Mouse (Mus musculus): ENCODE measurements around the gene Mapk10.
"Not testable (repeated sequence)": the region's sequence is repeated elsewhere in the genome, so short reads cannot be mapped to it uniquely, and the experiment has no call there.

Gene Mapk10

DNA sequence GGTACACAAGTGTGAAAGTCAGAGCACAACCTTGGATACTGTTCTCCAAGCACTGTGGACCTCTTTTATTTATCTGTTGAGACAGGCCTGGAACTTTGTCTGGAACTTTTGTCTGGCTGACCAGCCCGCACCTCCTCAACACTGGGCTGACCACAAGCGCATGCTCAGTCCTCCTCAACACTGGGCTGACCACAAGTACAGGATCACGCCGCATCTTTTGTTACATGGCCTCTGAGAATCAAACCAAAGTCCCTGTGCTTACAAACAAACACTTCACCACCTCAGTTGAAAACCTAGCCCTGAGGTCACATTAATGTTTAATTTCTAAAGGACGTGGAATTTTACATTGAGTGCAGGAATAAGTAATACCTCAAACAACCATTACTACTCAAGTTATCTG lies 246.7 kb downstream of the Mapk10 start:
- CTCF ChIA-PET = no interaction called here

DNA sequence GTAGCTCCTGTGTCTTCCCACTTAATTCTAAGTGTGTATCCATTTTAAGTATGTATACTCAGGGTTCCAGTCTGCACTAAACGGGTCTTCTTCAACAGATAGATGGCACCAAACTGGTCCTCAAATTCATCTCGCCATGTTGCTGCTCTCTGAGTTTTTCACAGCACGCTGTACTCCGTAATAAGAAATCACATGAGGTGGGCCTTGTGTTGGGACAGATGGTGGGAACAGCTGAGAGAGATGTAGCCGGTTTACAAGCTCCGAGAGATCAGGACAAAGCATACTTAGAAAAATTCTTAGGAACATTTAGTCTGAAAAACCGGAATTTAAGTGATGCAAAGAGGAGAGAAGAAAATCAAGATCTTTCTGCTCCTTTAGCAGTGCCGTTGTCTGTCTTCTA lies 257.7 kb downstream of the Mapk10 start:
- CTCF ChIA-PET = no interaction called here

DNA sequence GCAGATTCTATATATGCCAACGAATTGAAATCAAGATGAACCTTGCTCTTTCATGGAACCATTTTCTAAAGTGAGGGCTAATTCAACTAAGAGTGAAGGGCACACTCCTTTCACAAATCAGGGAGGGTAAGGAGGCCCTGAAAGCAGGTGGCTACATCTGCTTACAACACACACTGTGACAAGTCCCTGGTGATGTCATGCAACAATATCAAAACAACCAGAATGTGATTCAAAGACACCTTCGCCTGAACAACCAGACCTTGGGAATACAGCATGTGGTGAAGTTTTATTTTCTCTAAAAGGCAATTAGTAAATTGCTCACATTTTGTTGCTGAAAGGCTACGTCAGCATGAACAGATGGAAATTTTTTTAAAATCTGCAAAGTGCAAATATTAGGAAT lies 258.2 kb downstream of the Mapk10 start:
- CTCF ChIA-PET = no interaction called here

DNA sequence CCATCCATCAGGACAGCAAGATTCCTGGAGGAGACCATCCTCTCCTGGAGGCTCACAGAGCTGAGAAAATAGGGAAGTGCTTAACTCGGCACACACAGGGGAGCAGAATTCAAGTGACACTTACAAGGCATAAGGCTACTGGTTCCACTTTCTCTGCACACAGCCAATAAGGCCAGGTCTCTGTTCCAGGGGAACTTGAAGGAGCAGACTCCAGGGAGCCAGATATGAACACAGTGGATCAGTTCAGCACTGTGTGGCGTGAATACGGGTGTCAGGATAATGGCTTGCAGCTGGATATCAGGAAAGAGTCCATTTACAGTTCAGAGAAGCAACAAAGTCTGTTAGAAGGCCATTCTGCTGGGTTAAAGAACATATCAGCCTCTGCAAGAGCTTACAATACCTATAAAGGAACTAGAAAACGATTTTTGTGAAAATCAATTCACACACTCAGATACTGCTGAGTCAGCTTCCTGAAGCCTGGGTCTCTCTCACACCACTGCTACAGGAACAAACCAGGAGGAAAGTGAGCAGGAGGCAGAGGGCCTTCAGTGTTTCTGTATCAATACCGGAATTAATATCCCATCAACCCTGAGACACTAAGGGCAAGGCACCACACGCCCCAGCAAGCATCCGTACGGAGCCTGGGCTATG lies 263.9 kb downstream of the Mapk10 start:
- CTCF ChIA-PET = no interaction called here

DNA sequence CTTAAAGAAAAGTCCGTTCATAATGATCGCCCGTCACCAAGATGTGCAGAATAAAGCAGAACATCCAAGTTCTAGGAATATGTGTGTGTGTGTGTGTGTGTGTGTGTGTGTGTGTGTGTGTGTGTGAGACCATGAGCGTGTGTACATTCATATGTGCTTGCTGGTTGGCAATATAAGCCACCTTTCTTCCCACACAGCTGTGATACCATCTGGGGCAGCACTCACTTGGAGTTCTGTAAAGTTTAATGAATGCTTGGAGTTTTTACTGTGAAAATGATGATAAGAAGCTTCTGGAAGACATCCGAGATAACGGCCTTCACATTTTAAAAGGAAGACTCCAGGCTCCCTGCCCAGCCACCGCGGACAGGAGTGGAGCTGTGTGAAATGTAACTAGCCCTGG lies 264.5 kb downstream of the Mapk10 start:
- CTCF ChIA-PET = no interaction called here

DNA sequence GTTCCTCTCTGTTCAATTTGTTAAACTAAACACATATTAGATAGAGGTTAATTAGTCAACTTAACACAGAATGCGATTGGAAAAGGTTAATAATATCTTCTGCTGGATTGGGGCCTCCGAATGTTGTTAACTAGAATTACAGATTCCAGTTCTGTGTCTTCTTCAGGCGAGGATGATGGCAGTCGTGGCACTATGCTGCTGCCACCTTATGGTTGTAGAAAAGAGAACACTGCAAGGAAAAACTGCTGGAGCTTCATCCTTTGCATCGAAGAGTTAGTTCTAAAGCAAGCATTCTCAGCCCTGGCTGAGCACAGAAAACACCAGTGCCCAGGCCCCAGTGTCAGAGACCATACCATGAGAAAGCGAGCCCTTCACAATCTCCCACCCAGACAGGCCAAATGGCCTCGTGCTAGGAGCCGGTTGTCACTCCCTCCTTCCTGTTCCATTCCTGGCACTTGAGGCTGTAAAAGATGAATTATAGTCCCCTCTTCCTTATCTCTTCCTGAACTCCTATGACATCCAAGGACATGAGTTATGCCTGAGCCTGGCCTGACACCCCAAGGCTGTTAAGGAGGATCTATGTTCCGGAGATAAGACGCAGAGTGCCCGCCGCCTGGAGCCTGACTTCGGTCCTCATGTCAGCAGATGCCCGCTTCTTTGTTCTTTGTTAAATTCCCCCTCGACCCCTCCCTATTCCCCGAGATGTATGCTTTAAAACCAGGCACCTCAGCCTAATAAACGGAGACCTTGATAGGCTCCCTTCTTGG lies 267.1 kb downstream of the Mapk10 start:
- CTCF ChIA-PET = not testable (repeated sequence)

DNA sequence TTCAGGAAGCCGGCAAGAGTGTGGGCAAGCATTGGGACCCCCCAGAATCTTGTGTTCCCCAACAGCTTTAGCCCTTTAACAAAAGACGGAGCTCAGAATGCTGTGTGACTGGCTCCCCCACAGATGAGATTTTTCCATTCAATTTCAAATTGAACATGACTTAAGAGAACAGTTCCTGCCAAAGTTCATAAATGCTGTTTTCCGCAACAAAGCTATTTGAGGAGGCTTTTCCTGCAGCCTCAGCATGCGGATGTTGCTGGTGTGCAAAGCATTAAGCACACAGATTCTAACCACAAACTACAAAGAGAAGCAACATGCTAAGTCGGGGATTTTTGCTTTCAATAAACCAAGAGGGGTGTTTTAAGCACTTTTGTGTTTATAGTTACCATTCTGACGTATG lies 281.0 kb downstream of the Mapk10 start:
- CTCF ChIA-PET = interaction anchor here (0.6 kb wide), 1 partner anchor 47 kb away, joined by 3 read pairs; no protein-coding TSS in a partner anchor

DNA sequence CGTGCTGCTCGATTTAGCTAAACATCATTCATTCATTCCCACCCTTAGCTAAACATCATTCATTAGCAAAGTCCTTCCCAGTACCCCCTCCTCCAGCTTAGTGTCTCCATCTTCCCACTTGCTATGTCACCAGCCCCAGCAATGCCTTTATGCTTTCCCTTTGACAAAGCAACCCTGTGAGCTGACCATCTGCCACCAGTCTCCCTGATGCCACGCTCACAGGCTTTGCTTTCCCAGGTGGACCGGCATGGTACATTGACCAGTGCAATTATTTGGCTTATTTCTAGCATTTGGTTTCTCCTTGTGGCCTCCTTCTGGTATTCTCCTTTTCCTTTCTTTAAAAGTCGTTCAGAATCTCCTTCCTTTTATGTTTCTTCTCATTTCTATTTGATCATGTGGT lies 284.3 kb downstream of the Mapk10 start:
- CTCF ChIA-PET = no interaction called here

DNA sequence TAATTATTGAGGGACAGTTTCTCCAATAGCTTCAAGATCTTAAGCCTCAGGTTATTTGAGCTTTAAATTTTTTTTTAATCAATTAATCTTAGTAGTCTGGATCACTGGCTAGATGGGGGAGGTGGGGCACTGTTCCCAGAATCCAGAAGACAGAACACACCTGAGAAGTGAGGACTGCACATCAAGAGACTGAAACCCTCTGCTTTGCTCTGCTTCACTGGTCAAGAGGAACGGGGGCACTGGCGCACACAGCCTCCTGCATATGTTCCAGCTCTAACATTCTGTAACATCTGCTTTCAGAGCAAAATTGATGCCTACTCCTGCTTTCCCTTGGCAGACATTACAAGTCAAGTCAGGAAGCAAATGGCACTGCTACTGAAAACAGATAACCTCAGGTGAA lies 290.9 kb downstream of the Mapk10 start:
- CTCF ChIA-PET = no interaction called here

DNA sequence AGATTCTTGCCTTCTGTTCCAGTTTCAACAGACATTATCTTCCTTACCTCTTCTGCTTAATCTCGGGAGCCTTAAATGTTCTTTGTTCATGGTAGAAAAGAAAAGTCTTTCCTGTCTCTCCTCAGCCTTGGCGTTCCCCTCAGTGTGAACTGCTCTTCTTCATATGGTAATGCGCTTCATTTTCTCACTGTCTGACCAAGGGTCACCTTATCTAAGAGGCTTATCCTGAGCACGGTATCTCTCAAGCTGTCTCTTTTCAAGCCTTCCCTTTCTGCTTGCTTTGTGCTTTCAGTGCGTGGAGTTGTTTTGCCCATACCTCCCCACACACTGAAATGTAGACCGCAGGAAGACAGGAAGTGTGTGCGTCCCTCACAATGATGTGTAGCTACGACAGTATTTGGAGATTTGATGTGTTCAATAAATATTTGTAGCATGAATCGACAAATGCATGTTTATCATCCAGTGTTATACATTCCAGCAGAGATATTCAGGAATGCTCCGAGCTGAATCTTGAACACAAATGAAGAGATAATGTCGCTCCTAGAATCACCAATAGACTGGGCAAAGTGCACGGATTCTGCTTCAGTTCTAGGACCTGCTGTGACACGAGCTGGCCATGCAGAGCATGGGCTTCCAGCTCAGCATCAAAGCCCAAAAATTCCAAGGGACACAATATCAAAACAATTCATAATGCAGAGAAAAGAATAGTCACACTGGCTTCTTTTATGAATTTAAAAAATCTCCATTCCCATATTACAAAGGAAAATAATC lies 305.5 kb downstream of the Mapk10 start:
- CTCF ChIA-PET = no interaction called here

DNA sequence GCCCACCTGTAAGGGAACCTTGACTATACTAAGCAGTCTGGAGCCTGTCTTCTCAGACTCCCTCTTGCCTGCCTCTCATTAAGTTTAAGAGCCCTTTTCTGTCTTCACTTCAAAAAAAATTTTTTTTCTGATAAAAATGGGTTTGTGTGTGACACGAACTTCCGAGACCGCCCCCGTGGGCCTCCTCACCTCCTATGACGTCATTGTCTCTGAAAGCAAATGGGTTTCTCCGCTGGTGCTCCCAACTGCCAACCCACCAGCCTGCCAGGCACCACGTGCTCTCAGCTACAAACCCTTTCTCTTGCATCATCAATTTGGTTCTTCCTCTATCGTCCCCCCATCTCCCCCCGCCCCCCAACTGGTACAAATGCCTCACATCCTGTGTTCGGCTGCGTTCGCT lies 307.1 kb downstream of the Mapk10 start:
- CTCF ChIA-PET = no interaction called here

DNA sequence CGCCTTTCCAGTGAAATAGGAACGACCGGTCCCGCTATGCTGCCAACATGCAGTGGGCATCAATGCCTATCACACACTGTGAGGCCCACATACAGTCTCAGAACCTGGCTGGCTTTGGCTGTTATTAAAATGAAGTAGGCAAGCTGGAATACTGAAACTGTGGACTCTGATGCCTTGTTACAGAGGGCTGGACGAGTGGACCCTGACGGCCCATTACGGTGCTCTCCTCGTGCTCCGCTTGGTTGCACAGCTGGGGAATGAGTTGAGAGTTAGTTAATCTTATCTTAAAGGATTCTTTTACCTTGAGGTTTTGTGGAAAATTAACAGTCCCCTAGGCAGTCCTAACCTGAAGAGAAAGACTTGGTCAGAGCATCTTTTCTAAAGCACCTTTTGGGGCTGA lies 307.6 kb downstream of the Mapk10 start:
- CTCF ChIA-PET = no interaction called here

DNA sequence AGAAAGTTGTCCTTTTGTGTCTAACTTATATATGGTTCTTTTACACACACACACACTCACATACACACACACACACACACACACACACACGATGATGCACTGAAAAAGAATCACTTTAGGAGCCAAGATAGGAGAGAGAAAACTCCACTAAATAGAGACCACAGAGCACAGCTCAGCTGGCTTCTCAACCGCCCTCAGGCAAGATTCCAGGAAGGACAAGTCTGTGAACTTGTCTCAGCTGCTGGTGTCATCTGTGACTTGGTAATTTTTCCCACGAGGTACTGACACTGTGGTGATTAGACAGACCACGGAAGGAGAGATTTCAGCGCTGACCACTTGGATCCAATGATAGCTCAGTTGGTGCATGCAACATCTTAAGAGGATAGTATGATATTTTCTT lies 310.0 kb downstream of the Mapk10 start:
- CTCF ChIA-PET = no interaction called here

DNA sequence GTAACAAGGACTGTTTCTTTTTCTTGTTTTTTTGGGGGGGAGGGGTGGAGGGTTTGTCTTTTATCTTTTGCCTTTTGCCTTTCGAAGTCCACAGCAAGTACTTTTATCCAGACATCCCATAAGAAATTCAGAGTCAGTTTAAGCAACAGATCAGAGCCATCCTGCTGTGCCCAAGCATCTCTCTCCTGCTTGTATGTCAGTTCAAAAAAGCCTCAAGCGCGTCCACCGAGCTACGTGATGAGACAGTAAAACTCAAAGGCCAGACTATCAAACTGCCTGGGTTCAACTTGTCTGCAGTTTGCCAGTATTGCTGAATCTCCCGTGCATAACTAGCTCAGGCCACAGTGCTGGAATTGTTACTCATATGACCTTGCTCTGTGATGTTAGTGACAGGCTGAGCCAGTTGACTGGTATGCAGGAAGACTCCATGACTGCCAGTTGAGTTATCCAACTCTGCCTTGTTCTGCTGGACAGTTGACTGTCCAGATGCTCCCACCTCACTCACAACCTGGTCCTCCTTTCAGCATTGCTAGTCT lies 311.4 kb downstream of the Mapk10 start:
- CTCF ChIA-PET = interaction anchor here (0.6 to 0.7 kb wide), 2 partner anchors 562 to 1080 kb away, joined by 3 read pairs; no protein-coding TSS in a partner anchor

DNA sequence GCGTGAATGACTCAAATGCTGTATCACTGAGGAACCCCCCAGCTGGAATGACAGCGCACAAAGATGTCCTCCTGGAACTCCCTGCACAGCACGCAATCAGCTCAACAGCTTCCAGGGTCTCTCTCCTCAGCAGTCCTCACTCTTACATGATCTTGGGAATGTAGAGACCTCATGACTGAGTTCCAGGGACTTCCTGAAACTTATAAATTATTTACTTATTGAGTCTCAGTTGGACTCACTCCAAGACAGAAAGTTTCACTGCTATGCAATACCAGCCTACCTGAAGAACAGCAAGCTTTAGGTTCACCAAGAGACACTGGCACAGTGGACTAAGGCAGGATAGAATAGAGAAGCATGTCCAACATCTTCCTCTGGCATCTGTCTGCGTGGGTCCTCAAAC lies 312.8 kb downstream of the Mapk10 start:
- CTCF ChIA-PET = no interaction called here

DNA sequence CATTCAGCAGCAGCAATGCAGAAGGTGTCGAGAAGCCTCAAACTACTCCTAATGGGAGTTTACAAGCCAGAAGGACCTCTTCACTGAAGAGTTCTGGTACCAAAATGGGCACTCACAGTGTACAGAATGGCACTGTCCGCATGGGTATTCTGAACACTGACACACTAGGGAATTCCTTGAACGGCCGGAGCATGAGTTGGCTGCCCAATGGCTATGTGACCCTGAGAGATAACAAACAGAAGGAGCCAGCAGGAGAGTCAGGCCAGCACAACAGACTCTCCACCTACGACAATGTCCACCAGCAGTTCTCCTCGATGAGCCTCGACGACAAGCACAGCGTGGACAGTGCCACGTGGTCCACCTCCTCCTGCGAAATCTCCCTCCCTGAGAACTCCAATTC lies 318.9 kb downstream of the Mapk10 start:
- CTCF ChIA-PET = no interaction called here

DNA sequence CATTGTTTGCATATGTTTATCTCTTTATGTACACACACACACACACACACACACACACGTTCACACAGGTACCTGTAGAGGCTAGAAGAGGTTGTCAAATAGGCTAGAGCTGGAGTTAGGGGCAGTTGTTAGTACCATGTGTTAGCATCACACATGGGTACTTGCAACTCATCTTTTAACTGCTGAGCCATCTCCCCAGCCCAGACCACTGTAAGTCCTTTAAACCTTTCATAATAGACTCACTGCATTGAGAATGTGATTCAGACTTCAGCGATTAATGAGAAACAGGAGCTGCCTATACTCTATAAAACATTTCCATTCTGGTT lies 322.0 kb downstream of the Mapk10 start:
- CTCF ChIA-PET = no interaction called here

DNA sequence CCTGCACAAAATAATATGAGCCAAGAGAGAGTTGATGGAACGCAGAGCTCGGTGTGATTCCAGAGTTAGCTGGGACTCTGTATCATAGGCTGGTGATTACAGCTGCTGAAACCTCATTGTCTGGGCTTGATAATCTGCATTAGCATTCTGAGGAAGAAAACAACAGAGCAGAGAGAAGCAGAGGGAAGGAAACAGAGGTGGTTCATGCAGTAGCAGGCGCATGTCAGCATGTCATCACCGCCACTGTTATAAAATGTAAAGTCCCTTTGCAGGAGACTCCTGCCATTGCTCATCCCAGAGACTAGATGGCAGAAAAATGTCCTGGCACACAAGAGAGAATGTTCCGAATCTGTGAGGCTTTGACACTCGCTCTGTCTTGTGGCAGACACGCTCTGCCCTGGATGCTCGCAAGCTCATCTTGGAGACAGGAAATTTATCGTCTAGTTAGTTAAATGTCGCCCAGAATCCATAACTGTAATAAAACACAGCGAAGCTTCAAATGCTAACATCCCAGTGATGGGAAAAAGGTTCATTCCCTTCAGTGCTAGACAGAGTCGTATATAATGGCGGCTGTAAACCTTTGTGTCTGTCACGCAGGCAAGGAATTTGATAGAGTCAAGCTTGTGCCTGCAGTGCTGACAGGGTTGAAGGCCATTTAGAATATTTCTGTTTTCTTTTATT lies 322.5 kb downstream of the Mapk10 start:
- CTCF ChIA-PET = no interaction called here

DNA sequence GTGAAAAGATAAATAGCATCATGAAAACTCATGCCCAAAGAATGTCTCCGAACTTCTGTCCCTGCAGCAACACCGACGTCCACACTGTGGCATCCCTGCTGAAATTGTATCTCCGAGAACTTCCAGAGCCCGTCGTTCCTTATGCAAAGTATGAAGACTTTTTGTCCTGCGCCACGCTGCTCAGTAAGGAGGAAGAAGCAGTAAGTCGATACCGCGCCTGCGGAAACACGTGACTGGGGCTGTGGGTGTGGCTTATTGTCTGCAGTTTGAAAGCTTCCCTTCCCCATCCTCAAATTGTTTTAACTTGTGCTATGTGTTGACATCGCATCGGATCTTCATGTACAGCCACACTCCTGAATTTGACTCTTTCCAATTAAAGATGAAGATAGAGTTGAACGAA lies 335.5 kb downstream of the Mapk10 start:
- CTCF ChIA-PET = interaction anchor here (0.7 kb wide), 1 partner anchor 290 kb away, joined by 3 read pairs; no protein-coding TSS in a partner anchor

DNA sequence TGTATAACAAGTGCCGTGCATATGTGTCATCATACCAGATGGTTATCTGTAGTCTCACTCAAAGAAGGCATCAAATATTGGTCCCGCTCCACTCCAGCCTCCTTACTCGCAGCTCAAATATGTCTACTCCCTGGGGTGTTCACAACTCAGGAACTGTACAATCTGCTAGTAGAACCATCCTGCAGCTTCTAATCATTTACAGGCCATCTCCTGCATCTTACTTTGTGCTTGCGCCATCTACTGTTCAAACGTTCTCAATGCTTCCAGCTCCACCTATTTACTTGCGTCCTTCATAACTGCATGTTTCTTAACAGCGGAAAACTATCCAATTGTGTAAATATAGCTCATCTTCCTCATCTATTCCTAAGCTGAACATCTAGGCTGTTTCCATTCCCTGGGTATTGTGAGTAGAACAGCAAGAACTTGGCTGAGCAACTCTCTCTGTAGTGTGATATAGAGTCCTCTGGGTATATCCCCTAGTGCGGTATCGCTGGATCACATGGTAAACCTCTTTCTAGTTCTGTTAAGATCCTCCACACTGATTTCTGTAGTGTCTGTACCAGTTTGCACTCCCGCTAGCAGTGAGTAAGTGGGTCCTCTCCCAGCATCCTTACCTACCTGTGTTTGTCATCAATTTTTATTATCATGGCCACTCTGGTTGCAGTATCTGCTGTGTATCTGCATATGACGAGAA lies 336.4 kb downstream of the Mapk10 start:
- CTCF ChIA-PET = no interaction called here

DNA sequence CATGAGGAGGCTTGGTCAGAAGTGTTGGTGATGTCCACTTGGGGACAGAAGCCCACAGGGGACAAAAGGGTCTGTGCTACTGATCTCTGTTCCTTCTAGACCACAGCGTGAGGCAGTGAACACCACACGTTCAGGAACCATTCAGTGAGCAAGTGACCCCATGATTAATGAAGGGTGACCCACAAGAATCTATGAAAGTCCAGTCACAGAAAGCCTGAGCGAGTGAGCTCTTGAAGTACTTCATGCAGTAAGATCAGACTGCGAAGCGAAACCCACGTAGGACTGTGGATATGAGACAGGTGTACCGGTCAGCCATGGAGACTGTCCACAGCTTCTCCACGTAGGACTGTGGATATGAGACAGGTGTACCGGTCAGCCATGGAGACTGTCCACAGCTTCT lies 338.1 kb downstream of the Mapk10 start:
- CTCF ChIA-PET = not testable (repeated sequence)

DNA sequence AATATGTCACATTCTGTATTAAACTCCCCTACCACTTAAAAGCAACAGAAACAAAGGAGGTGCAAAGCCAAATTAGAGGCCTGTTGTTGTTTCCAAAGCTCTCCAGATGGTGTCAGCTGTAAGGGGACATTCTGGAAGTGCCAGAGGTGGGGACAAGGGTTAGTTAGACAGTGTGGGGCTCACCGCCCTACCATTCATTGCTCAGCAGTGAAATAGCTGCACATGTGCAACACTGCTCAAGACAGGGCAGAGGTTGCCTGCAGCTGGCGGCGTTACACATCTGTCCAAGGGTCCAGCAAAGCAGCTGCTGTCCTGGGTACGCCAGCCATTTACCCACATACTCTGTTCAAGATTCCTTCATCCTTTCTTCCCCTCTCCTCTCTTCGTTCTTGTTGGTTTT lies 342.9 kb downstream of the Mapk10 start:
- CTCF ChIA-PET = no interaction called here

Data from spleen, embryonic (tissue).